Mouse (Mus musculus) heart, embryonic 12.5 days (tissue): ENCODE measurements at regions not wholly inside any gene's neighbourhood (a gene's known extent, or its start where the extent isn't known, plus 50 kb on each side); places are given as distances from the start of the nearest gene placed in this dataset.

ENCODE experiments used
- ATAC-seq: fragments of 200-750 bp; cut with Nextera tagmentation; 2 replicates; pipeline ENCODE4 v1.8.0; 2017; ENCODE audit warnings: moderate TSS enrichment, moderate library complexity; ENCODE audit not compliant: insufficient number of reproducible peaks, low FRiP score
- H3K27ac ChIP-seq: fragments of 300-500 bp; sonication (generic); 2 replicates; pipeline ENCODE4 v1.5.1; 2016; ENCODE audit warnings: mild to moderate bottlenecking, moderate library complexity; ENCODE audit not compliant: poor library complexity, severe bottlenecking
- H3K27me3 ChIP-seq: fragments of 300-500 bp; sonication (generic); replicated peaks from 2 replicates; pipeline ENCODE4 v1.6.1; 2016; ENCODE audit warnings: mild to moderate bottlenecking, moderate library complexity
- H3K36me3 ChIP-seq: fragments of 300-500 bp; sonication (generic); 2 replicates; pipeline ENCODE4 v1.6.1; 2016; ENCODE audit warnings: mild to moderate bottlenecking, moderate library complexity
- H3K4me1 ChIP-seq: fragments of 300-500 bp; sonication (generic); replicated peaks from 2 replicates; pipeline ENCODE4 v1.6.1; 2016; ENCODE audit warnings: mild to moderate bottlenecking
- H3K4me2 ChIP-seq: fragments of 300-500 bp; sonication (generic); 2 replicates; pipeline ENCODE4 v1.6.1; 2016; ENCODE audit warnings: mild to moderate bottlenecking, moderate library complexity
- H3K4me3 ChIP-seq: fragments of 300-500 bp; sonication (generic); 2 replicates; pipeline ENCODE4 v1.5.1; 2016; ENCODE audit warnings: mild to moderate bottlenecking
- H3K9ac ChIP-seq: fragments of 300-500 bp; sonication (generic); 2 replicates; pipeline ENCODE4 v1.6.1; 2016; ENCODE audit warnings: mild to moderate bottlenecking, moderate library complexity
- H3K9me3 ChIP-seq: fragments of 300-500 bp; sonication (generic); replicated peaks from 2 replicates; pipeline ENCODE4 v1.6.1; 2016; ENCODE audit warnings: mild to moderate bottlenecking, moderate library complexity
- WGBS: fragments of 180-500 bp; shearing (Covaris S2); methylation state at CpG from one replicate; pipeline ENCODE4 v1.1.7; 2016; 5-methylcytosine and 5-hydroxymethylcytosine counted together

DNA sequence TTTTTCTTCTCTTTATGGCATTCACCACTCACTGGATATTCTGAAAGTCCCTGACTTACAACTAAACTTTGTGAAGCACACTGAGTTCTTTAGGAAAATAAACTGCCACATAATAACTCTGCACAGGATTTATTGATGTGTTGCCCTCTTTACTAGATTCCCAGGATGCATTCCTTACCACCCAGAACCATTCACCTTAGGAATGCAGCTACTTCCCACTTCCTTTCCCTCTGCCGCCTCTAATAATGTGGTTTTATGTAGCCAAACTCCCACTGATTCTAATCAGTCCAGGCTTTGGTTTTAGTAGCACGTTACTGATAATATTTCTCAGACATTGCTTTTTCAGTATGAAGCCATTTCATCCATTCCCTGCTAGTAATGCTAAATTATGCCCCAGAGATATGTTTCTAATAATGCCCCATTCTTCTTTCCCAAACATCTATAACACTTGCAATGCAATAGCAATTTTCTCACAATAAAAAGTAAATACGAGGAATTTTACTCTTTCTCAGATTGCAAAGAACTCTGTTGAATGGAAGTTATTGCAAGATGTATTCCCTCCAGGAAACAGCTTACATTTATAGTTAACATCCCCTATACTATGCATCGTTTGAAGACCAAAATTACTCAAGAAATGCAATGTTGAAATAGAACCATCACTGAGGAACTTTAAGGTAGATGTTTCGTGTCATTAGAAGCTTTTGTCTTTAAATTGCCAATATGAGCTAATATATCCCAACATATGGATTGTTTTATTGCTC lies 145.2 kb upstream of the Zpld1 start:
- H3K27me3 ChIP-seq, result no peaks in the 10 kb centered on the region
- no peak for ATAC-seq
- 64% methylated on average over 5 of the region's 5 CpGs for WGBS

DNA sequence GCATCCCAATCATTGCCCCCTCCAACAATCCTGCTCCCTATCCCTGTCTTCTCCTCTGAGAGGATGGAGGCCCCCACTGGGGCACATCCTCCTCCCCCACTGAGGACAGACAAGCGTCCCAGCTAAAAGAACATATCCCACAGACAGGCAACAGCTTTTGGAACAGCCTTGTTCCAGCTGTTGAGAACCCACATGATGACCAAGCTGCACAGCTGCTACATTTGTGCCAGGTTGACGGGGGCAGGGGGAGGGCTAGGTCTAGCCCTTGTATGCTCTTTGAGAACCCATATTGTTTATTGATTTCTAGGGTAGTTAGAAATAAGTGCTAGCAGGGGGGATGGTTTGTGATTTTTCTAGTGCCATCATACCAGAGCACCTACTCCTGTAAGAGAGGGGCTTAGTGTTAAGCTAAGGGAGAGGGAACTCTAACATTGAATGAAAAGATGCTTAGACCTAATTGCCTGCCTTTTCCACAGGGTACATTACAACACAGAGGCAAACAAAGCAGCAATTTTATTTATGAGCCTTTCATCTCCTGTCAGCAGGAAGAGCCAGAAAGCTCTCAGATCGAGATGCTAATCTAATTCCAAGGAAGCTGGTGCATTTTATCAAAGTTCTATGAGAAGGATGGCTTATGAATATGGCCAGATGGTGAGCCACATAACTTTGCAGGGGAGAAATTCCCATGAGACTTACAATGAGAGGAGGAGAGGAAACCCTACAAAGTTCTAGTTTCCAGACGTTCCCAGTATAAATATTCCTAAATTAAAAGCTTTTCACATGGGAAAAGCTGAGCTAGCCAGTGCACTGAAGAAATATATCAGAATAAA lies 137.6 kb upstream of the Zpld1 start:
- H3K9ac ChIP-seq, result no peak overlapping the region
- 56% methylated on average over 4 of the region's 4 CpGs for WGBS
- H3K27ac ChIP-seq, result no peak overlapping the region
- no peaks in the 10 kb centered on the region for H3K27me3 ChIP-seq
- no peaks in the 10 kb centered on the region for H3K4me1 ChIP-seq
- H3K4me3 ChIP-seq, result no peak overlapping the region
- no peak for ATAC-seq
- no peaks in the 10 kb centered on the region for H3K9me3 ChIP-seq
- no peaks in the 10 kb centered on the region for H3K36me3 ChIP-seq
- H3K4me2 ChIP-seq, result no peak overlapping the region

More for the DNA sequence above, 145.2 kb upstream of the Zpld1 start:
- no peak overlapping the region for H3K27ac ChIP-seq
- no peak overlapping the region for H3K4me2 ChIP-seq
- H3K4me1 ChIP-seq, result no peaks in the 10 kb centered on the region
- H3K36me3 ChIP-seq, result no peaks in the 10 kb centered on the region
- H3K9ac ChIP-seq, result no peak overlapping the region
- no peaks in the 10 kb centered on the region for H3K9me3 ChIP-seq
- no peak overlapping the region for H3K4me3 ChIP-seq

DNA sequence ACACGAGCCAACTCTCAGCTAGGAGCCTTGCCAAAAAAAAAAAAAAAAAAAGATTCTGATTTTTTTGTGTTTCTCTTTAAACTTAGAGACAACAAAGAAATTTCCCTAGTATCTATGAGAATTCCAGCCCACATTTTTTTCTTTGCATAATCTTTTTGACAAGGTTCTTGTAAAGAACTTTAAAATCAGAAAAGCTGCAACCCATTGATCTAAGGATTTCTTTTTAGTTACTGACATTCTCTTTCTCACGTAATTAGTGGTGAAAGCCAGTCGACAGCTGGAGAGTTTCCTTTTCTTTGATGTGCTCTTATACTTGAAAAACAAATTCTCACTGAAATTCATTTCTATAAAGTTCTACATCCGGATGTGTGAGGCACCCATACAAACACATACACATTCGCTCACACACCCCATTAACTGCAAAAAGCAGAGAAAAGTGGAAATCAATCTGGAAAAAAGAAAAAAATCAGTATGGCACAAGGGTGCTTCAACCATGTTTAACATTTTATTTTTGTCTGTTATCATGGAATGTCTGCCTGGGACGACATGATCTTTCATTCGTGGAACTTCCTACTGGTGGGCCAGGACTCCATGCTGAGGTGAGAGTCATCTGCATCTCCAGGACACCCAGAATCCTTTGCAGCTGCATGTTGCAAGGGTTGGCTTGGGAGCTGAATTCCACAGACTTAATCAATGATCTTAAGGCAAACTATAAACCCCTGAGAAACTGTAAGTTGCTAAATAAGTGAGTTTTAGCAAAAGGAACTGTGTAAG lies 124.0 kb upstream of the Zpld1 start:
- Histone ChIP-seq H3K4me1 (0 out of 2 replicates have a peak, but pooled peaks cover 3% of the 10 kb centered on the region), H3K9ac (no peak overlapping the region), H3K36me3 (no peaks in the 10 kb centered on the region), H3K9me3 (no peaks in the 10 kb centered on the region), H3K4me3 (no peak overlapping the region), H3K27me3 (no peaks in the 10 kb centered on the region), H3K4me2 (no peak overlapping the region), H3K27ac (no peak overlapping the region)
- WGBS, result 35% methylated on average over 7 of the region's 7 CpGs
- ATAC-seq, result no peak

DNA sequence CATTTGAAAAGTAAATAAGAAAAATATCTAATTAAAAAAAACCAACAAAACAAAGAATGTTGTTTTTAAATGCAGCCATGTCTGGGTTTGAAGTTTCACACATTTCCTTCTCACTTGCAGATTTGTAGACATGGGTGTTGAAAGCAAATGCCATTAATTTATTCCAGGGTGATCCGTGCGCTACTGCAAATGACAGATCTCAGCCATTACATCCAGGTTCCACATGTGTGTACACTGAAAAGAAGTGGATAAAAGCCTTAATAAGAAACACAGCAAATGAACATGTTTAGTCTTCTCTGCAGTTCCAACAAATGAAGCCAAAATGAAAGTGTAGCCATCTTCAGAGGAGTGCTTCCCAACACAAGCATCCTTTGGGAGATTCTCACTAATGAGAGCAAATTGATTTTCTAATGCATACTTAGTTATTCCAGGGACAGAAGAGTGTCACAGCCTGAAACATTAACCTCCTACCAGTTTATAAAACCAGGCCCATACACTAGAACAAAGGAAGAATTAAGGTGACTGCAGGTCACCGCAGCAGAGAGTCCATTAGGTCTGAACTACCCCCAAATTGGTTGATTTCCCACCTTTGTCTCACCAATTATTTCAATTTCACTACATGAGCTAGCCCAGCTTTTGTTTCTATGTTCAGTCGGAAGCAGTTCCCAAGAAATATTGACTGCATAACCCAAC lies 123.2 kb upstream of the Zpld1 start:
- 74% methylated on average over 4 of the region's 4 CpGs for WGBS
- H3K27me3 ChIP-seq, result no peaks in the 10 kb centered on the region
- H3K4me2 ChIP-seq, result no peak overlapping the region
- no peak overlapping the region for H3K27ac ChIP-seq
- H3K9me3 ChIP-seq, result no peaks in the 10 kb centered on the region
- no peak overlapping the region for H3K4me3 ChIP-seq
- no peak overlapping the region for H3K9ac ChIP-seq
- 0 out of 2 replicates have a peak, but pooled peaks cover 3% of the 10 kb centered on the region for H3K4me1 ChIP-seq
- H3K36me3 ChIP-seq, result no peaks in the 10 kb centered on the region
- no peak for ATAC-seq

- no peak overlapping the region for H3K4me2 ChIP-seq
- no peak overlapping the region for H3K27ac ChIP-seq
- WGBS, result 84% methylated on average over 3 of the region's 3 CpGs
- H3K9ac ChIP-seq, result no peak overlapping the region
- ATAC-seq, result no peak
- no peaks in the 10 kb centered on the region for H3K27me3 ChIP-seq
- 0 out of 2 replicates have a peak, but pooled peaks cover 3% of the 10 kb centered on the region for H3K4me1 ChIP-seq
- no peaks in the 10 kb centered on the region for H3K9me3 ChIP-seq
- H3K36me3 ChIP-seq, result no peaks in the 10 kb centered on the region
- H3K4me3 ChIP-seq, result no peak overlapping the region
Measured at GRCm38 (mm10) chr16:55418871-55419270, 121.1 kb upstream of the Zpld1 start.

- Histone ChIP-seq H3K27ac (no peak overlapping the region), H3K4me2 (no peak overlapping the region), H3K9ac (no peak overlapping the region), H3K9me3 (0 out of 2 replicates have a peak, but pooled peaks cover 2% of the 10 kb centered on the region), H3K36me3 (no peaks in the 10 kb centered on the region), H3K4me3 (no peak overlapping the region), H3K27me3 (no peaks in the 10 kb centered on the region), H3K4me1 (no peaks in the 10 kb centered on the region)
- no peak for ATAC-seq
Measured at GRCm38 (mm10) chr16:55400818-55401217, 103.0 kb upstream of the Zpld1 start.

GRCm38 (mm10) chr16:55394864-55395263 lies 97.1 kb upstream of the Zpld1 start:
- H3K36me3 ChIP-seq, result no peaks in the 10 kb centered on the region
- ATAC-seq, result no peak
- H3K27me3 ChIP-seq, result no peaks in the 10 kb centered on the region
- H3K4me3 ChIP-seq, result no peak overlapping the region
- H3K9ac ChIP-seq, result no peak overlapping the region
- 0 out of 2 replicates have a peak, but pooled peaks cover 2% of the 10 kb centered on the region for H3K9me3 ChIP-seq
- no peak overlapping the region for H3K27ac ChIP-seq
- no peak overlapping the region for H3K4me2 ChIP-seq
- WGBS, result 64% methylated on average over 3 of the region's 3 CpGs
- no peaks in the 10 kb centered on the region for H3K4me1 ChIP-seq

GRCm38 (mm10) chr16:55390400-55390799 lies 92.6 kb upstream of the Zpld1 start:
- WGBS, result 66% methylated on average over 7 of the region's 7 CpGs
- no peaks in the 10 kb centered on the region for H3K4me1 ChIP-seq
- no peaks in the 10 kb centered on the region for H3K9me3 ChIP-seq
- no peak for ATAC-seq
- H3K36me3 ChIP-seq, result no peaks in the 10 kb centered on the region
- H3K4me2 ChIP-seq, result no peak overlapping the region
- H3K4me3 ChIP-seq, result no peak overlapping the region
- H3K27me3 ChIP-seq, result no peaks in the 10 kb centered on the region
- H3K27ac ChIP-seq, result no peak overlapping the region
- H3K9ac ChIP-seq, result no peak overlapping the region

DNA sequence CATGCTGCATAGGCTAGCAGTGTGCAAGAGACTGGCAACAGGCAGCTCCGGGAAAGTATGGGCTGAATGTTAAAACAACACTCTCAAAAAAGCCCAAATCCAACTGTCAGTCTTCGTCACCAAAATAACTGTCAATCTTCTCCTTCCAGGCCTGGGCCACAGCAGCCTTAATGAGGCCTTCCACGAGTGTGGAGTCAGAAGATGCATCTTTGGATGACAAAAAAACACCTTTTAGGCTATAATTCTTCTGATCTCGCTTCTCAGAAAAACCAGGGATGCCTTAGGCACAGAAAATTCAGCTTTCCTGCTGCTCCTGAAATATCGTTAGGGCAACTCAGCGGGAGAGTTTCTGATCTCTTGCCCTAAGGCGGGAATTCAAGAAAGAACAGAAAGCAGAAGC lies 82.2 kb upstream of the Zpld1 start:
- no peak for ATAC-seq
- 83% methylated on average over 7 of the region's 7 CpGs for WGBS
- H3K4me3 ChIP-seq, result no peak overlapping the region
- no peaks in the 10 kb centered on the region for H3K36me3 ChIP-seq
- no peak overlapping the region for H3K9ac ChIP-seq
- peaks cover 5% of the 10 kb centered on the region for H3K4me1 ChIP-seq
- no peak overlapping the region for H3K4me2 ChIP-seq
- no peak overlapping the region for H3K27ac ChIP-seq
- no peaks in the 10 kb centered on the region for H3K27me3 ChIP-seq
- H3K9me3 ChIP-seq, result no peaks in the 10 kb centered on the region

DNA sequence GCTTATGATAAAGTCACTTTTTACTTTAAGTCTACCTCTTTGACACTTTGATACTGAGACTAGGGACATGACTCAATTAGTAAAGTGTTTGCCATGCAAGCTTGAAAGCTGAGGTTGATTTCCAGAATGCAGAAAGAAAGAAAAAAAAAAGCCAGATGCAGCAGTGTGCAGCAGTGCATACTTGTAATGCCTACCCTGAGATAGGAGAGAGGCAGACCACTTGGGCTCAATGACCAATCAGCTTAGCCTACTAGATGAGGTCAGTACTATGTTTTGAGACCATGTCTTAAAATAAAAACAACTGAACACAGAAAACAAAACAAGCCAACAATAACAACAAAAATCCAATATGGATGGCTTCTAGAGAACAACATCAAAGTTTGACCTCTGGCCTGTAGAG lies 81.4 kb upstream of the Zpld1 start:
- no peak for ATAC-seq
- Histone ChIP-seq H3K9ac (no peak overlapping the region), H3K27ac (no peak overlapping the region), H3K27me3 (no peaks in the 10 kb centered on the region), H3K9me3 (no peaks in the 10 kb centered on the region), H3K4me2 (no peak overlapping the region), H3K4me3 (no peak overlapping the region), H3K36me3 (no peaks in the 10 kb centered on the region), H3K4me1 (peaks cover 5% of the 10 kb centered on the region)
